Mouse (Mus musculus) midbrain, embryonic 10.5 days (tissue): ENCODE measurements around the gene Celf2. TPM values are rescaled to one million over a fixed set of nuclear protein-coding genes. Genes with fewer than 3 reads are reported as not detected.

Source experiments
- DNase-seq: peaks from one replicate; pipeline ENCODE4 v3.0.0-alpha.2; 2017; ENCODE audit warnings: low spot score
- H3K27ac ChIP-seq: fragments of 300-500 bp; sonication (generic); replicated peaks from 2 replicates; pipeline ENCODE4 v1.5.1; 2016; ENCODE audit warnings: mild to moderate bottlenecking
- H3K27me3 ChIP-seq: fragments of 300-500 bp; sonication (generic); 2 replicates; pipeline ENCODE4 v1.6.1; 2016; ENCODE audit warnings: low read depth, mild to moderate bottlenecking; ENCODE audit not compliant: poor library complexity, severe bottlenecking
- H3K36me3 ChIP-seq: fragments of 300-500 bp; sonication (generic); 2 replicates; pipeline ENCODE4 v1.6.1; 2016; ENCODE audit warnings: mild to moderate bottlenecking, moderate library complexity
- H3K4me1 ChIP-seq: fragments of 300-500 bp; sonication (generic); 2 replicates; pipeline ENCODE4 v1.6.1; 2016
- H3K4me3 ChIP-seq: fragments of 300-500 bp; sonication (generic); 2 replicates; pipeline ENCODE4 v1.5.1; 2016; ENCODE audit warnings: mild to moderate bottlenecking, moderate library complexity
- H3K9me3 ChIP-seq: fragments of 300-500 bp; sonication (generic); replicated peaks from 2 replicates; pipeline ENCODE4 v1.6.1; 2016; ENCODE audit warnings: mild to moderate bottlenecking
- WGBS: fragments of 180-500 bp; shearing (Covaris S2); methylation state at CpG from one replicate; pipeline ENCODE4 v1.1.7; 2016; 5-methylcytosine and 5-hydroxymethylcytosine counted together
- polyA plus RNA-seq: library from polyadenylated mRNA; unstranded; fragments of >200 nt; fragmentation: Nextera tagmentation; extraction: Ambion mirVana; gene quantifications from 2 replicates; pipeline ENCODE4 v1.2.1, GENCODE M21; 2016

Gene Celf2
- polyA plus RNA-seq, 1 experiment from 2014 or later: 63.6 TPM

DNA sequence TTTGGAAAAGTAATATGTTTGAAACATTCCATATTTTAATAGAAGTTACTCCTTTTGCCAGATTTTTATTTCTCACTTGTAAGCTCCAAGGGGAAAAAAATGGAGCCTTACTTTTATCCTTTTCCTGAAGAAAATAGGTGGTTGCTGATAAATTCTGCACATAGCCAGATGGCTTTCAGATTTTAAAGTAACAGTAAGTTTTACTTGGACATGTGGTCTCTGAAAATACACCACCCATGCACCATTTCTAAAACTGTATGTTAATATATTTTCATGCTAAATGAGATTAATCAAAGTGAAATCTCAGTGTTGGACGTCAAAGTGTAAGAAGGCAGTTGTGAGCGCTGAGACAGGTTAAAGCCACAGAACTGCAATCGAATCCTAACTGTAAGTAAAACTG is 502.5 kb downstream of the Celf2 start:
- H3K36me3 ChIP-seq: no peaks in the 10 kb centered on the region
- no peak overlapping the region for H3K4me3 ChIP-seq
- no peak overlapping the region for H3K27ac ChIP-seq
- no peaks in the 10 kb centered on the region for H3K9me3 ChIP-seq
- H3K4me1 ChIP-seq: peaks cover 8% of the 10 kb centered on the region
- WGBS: 90% methylated on average over 3 of the region's 3 CpGs
- no peak for DNase-seq
- no peaks in the 10 kb centered on the region for H3K27me3 ChIP-seq

DNA sequence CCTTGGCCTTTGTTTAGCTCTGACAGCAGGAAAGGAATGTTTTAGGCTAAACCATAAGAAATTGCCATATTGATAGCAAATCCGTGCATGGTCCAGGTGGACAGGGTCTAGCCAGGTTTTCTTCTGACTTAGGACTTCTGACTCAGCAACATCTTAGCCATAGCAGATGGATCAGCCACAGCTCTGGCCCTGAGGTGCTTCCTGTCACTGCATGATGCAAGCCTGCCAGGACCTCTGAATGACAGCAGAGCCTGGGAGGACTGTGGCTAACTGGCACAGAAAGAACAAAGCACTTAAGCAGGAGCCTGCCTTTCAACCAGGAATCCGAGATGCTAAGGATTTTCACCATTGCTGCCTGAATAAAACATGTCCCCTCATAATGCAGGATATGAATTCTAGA is 507.4 kb downstream of the Celf2 start:
- H3K9me3 ChIP-seq: no peaks in the 10 kb centered on the region; the same call in 1 of the 2 replicates
- peak overlapping the region; percentile 70 for H3K27ac ChIP-seq
- peak; percentile 31 for DNase-seq
- no peaks in the 10 kb centered on the region for H3K36me3 ChIP-seq
- H3K27me3 ChIP-seq: no peaks in the 10 kb centered on the region
- no peak overlapping the region for H3K4me3 ChIP-seq
- 30% methylated on average over 2 of the region's 2 CpGs for WGBS
- H3K4me1 ChIP-seq: peaks cover 16% of the 10 kb centered on the region

DNA sequence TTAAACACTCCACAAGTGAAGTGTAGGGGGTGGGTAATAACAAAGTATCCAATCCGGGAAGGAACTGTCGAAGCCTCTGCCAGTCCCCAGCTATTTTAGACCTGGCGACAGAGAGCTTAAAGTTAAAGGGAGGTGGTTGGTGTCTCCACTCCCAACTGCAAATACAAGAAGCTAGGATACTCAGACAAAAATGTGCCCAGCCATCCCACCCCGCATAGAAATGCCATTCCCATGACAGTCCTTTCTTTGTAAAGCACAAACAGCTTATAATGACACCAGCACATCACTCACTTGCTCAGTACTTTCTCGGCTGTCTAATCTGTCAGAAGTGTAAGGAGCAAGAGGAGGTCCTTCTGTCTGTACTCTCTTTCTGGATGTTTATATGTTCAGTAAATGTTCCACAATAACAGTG is 518.3 kb downstream of the Celf2 start:
- WGBS: 87% methylated on average over 5 of the region's 5 CpGs

DNA sequence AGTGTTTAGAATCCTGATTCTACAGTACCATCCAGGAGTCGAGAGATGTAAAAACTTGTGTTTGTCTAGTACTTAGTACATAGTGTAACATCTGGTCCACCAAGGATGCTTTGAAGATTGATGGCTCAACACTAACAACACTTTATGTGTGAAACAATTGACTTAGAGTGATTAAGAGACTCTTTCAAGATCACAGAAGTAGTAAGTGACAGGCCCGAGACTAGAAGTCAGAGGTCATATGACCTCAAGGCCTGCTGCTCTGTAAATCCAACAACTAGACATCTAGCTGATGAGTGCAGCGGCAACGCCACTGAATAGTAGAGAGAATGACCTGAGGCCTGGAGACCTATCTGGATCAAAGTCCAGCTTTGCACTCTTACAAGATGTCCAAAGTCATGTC is 523.7 kb downstream of the Celf2 start:
- Histone ChIP-seq H3K4me1 (peaks cover 10% of the 10 kb centered on the region), H3K27ac (no peak overlapping the region), H3K9me3 (no peaks in the 10 kb centered on the region), H3K36me3 (no peaks in the 10 kb centered on the region), H3K27me3 (peaks cover 8% of the 10 kb centered on the region), H3K4me3 (no peak overlapping the region)
- 36% methylated on average over 4 of the region's 4 CpGs for WGBS
- DNase-seq: no peak

More for the DNA sequence above, 518.3 kb downstream of the Celf2 start:
- Histone ChIP-seq H3K27ac (no peak overlapping the region), H3K27me3 (peaks cover 8% of the 10 kb centered on the region), H3K4me1 (peaks cover 2% of the 10 kb centered on the region), H3K36me3 (no peaks in the 10 kb centered on the region), H3K4me3 (no peak overlapping the region), H3K9me3 (no peaks in the 10 kb centered on the region)
- no peak for DNase-seq

DNA sequence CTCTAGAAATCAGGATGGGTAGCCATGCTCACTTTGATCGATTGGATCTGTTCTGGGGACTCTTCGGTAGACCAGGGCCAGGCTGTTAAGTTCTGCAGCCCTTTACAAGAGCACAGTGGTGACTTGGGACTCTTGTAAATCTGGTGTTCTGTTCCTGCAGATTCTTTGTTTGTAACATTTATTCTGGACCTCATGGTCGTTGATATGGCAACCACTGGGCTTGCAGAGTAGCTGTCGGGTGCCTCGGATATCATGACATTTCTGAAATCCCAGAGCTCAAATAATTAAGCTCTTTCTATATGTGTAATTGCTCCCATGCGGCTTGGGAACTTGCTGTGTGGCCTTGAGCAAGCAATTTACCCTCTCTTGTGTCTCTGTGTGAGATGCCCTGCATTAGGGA is 525.5 kb downstream of the Celf2 start:
- WGBS: 77% methylated on average over 6 of the region's 6 CpGs
- Histone ChIP-seq H3K4me3 (no peak overlapping the region), H3K4me1 (peaks cover 10% of the 10 kb centered on the region), H3K36me3 (no peaks in the 10 kb centered on the region), H3K9me3 (no peaks in the 10 kb centered on the region), H3K27ac (no peak overlapping the region), H3K27me3 (peaks cover 8% of the 10 kb centered on the region)
- no peak for DNase-seq

DNA sequence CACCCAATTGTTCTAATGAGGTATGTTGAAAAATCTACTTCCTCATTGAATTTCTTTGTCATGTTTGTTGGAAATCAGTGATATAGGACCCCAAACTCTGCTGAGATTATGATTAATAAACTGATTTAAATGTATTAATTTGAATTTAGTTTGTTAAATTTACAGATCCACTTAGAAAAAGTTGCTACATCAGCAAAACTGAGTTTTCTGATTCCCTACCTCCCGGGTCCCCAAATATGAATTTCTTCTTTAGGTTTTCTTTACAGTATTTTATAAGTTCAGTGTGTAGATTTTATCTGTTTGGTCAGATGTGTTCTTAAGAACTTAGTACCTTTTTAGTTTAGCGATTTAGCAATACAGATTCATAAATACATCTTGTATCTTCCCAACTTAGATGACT is 533.1 kb downstream of the Celf2 start:
- Histone ChIP-seq H3K36me3 (no peaks in the 10 kb centered on the region), H3K9me3 (no peaks in the 10 kb centered on the region), H3K27ac (no peak overlapping the region), H3K4me3 (no peak overlapping the region), H3K27me3 (no peaks in the 10 kb centered on the region), H3K4me1 (no peaks in the 10 kb centered on the region)
- WGBS: 89% methylated on average over 2 of the region's 2 CpGs
- no peak for DNase-seq

DNA sequence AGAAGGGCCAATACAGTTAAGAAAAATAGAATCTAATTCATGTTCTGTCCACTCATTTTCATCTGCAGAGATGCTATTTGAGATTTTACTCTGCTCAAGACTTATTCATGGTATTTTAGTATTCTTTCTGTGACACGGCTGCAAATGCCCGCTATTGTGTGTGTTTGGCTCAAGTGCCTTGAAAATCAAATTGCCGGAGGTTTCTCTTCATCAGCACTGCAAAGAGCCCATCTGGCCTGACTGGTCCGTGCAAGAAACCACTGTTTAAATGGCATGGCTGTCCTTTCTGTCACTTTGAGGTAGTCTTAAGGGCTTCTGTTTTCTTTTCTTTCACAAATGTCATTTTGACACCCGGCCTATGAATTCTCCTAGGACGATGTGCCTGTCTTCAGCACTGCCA is 540.1 kb downstream of the Celf2 start:
- Histone ChIP-seq H3K9me3 (no peaks in the 10 kb centered on the region), H3K36me3 (no peaks in the 10 kb centered on the region), H3K27me3 (no peaks in the 10 kb centered on the region), H3K4me3 (no peak overlapping the region), H3K4me1 (0 out of 2 replicates have a peak, but pooled peaks cover 4% of the 10 kb centered on the region), H3K27ac (no peak overlapping the region)
- no peak for DNase-seq
- WGBS: 90% methylated on average over 6 of the region's 6 CpGs

DNA sequence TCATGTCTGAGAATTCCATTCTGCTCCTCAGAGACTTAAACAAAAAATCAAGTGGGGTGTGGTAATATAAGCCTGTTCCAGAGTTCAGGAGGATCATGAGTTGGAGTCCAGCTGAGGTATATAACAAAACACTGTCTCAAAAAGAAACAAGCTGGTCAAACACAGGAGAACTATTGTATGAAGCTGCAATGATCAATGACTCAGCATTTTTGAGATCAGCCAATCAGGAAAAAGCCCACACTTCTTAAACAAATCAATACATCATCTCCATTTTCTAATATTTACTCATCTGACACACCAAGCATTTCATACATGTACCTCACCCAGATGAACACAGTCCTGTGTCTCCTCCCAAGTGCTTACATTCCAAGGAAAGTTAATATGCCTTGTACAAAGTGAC is 544.1 kb downstream of the Celf2 start:
- no peak for DNase-seq
- Histone ChIP-seq H3K27ac (no peak overlapping the region), H3K27me3 (no peaks in the 10 kb centered on the region), H3K4me3 (no peak overlapping the region), H3K9me3 (no peaks in the 10 kb centered on the region), H3K36me3 (no peaks in the 10 kb centered on the region), H3K4me1 (0 out of 2 replicates have a peak, but pooled peaks cover 4% of the 10 kb centered on the region)

DNA sequence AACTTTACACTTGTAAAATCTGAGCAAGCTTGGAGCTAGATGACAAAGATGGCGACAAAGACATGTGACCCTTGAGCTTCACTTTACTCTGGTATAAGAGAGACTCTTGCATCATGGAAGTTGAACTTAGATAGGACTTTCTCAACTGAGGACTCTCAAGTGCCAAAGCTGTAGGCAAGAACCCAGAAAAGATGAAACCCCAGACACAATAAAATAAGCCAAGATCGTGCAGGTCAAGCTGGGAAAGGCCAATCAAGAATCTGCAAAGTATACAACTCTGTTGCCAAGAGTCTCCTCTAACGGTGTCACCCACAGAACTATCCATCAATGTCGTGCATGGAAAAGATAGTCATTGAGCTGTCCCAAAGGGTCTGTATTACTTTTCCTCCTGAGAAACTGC is 558.7 kb downstream of the Celf2 start:
- no peaks in the 10 kb centered on the region for H3K27me3 ChIP-seq
- no peak for DNase-seq
- WGBS: 93% methylated on average over 4 of the region's 4 CpGs
- no peak overlapping the region for H3K27ac ChIP-seq
- no peaks in the 10 kb centered on the region for H3K9me3 ChIP-seq
- no peaks in the 10 kb centered on the region for H3K4me1 ChIP-seq
- no peaks in the 10 kb centered on the region for H3K36me3 ChIP-seq
- no peak overlapping the region for H3K4me3 ChIP-seq

DNA sequence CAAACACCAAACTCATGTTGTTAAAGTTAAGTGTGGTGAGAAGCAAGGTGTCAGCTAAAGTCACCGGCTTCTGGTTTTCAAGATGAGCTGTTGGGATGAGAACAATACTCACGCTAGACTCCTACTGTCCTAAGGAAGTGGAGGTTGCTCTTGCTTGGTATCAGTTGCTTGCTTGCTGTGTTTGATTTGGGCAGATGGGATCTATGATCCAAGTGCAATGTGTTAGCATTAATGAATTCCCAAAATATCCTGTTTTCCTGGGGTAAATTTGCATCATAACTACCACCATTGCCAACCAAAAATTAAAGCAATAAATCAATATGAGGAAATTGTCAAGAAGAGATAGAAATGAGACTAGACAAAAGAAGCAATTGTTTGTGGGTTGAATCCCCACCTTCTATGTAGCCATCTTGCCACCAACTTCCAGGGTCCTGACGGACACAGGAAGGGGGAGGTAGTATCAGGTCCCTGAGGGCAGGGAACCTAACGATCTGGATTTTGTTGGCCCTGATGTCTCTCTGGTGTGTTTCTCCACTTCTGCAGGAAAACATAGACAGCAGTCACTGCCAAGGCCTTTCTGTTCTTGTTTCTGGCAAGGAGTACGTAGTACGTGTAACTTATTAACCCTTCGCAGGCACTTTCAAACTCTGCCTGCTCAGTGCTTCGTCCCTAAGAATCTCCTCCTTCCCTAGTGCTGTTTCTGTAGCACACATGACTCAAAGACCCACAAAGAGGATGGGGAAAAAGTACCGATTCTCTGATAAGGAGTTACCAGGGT is 563.5 kb downstream of the Celf2 start:
- H3K27ac ChIP-seq: no peak overlapping the region
- no peak overlapping the region for H3K4me3 ChIP-seq
- no peak for DNase-seq
- no peaks in the 10 kb centered on the region; the same call in 1 of the 2 replicates for H3K9me3 ChIP-seq
- H3K27me3 ChIP-seq: no peaks in the 10 kb centered on the region
- H3K36me3 ChIP-seq: no peaks in the 10 kb centered on the region
- WGBS: 87% methylated on average over 9 of the region's 9 CpGs
- H3K4me1 ChIP-seq: peaks cover 13% of the 10 kb centered on the region

DNA sequence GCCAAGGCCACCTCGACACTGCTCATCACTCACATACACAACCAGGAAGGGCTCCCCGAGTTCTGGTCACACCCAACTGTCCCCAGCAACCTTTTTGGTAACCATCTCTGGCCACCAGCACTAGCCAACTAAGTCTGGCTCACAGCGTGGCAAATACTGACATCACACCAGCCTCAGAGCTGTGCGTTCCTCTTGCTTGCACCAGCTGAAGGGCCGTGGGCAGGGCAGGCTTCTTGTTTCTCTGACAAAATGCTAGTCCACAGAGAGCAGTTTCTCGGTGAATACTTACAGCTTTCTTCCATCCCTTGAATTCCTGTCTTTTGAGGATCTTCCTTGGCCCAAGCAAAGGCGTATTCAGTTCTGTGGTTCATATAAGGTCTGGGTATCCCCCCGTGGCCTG is 565.7 kb downstream of the Celf2 start:
- Histone ChIP-seq H3K4me1 (peaks cover 13% of the 10 kb centered on the region), H3K4me3 (no peak overlapping the region), H3K27me3 (no peaks in the 10 kb centered on the region), H3K9me3 (no peaks in the 10 kb centered on the region; the same call in 1 of the 2 replicates), H3K27ac (no peak overlapping the region), H3K36me3 (no peaks in the 10 kb centered on the region)
- WGBS: 87% methylated on average over 8 of the region's 8 CpGs
- no peak for DNase-seq

DNA sequence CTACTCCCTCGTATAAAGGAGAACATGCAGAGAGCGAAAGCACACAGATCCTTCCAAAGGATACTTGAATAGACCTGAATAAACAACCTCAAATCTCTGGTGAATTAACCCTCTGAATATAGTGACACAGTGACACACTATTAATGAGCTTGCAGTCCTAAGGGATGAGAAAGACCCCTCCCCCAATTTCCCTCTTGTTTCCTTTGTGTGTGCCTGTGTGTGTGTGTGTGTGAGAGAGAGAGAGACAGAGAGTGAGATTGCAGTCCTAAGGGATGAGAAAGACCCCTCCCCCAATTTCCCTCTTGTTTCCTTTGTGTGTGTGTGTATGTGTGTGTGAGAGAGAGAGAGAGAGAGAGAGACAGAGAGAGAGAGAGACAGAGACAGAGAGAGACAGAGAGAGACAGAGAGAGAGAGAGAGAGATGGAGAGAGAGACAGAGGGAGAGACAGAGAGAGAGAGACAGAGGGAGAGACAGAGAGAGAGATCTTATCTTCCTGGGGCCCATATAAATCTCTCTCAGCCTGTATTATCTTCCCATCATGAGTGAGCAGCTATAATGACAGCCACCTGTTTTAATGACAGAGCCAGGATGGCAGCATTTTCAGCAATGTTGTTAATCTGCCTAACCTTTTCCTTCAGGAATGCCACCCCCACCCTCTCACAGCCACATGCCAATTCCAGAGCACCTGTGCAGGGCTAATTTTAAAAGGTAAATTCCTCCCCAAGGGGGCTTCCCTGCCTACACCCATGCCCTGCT is 566.5 kb downstream of the Celf2 start:
- peak overlapping the region; percentile 52 for H3K27ac ChIP-seq
- WGBS: 74% methylated on average over 2 of the region's 2 CpGs

DNA sequence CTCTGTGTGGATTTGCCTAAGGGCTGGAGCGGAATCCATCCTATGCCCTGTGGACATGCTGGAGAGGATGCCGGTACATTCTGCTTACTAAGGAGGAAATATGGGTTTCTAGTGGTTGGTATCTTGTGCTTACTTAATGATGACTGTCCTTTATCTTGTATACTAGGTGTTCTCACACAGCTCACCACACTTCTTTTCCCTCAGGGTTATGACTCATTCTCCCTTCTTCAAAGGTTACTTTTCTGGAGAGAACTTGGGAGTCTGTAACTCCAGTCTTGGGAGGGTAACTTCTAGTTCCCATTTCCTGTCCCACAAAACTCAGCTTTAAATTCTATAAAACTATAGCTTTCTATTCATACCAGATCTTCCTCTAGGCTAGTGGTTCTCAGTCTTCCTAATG is 570.2 kb downstream of the Celf2 start:
- Histone ChIP-seq H3K27ac (no peak overlapping the region), H3K36me3 (no peaks in the 10 kb centered on the region), H3K9me3 (no peaks in the 10 kb centered on the region; the same call in 1 of the 2 replicates), H3K4me1 (peaks cover 13% of the 10 kb centered on the region), H3K27me3 (no peaks in the 10 kb centered on the region), H3K4me3 (no peak overlapping the region)
- 92% methylated on average over 2 of the region's 2 CpGs for WGBS
- DNase-seq: no peak

More for the DNA sequence above, 566.5 kb downstream of the Celf2 start:
- Histone ChIP-seq H3K9me3 (no peaks in the 10 kb centered on the region; the same call in 1 of the 2 replicates), H3K27me3 (no peaks in the 10 kb centered on the region), H3K36me3 (no peaks in the 10 kb centered on the region), H3K4me1 (peaks cover 13% of the 10 kb centered on the region), H3K4me3 (no peak overlapping the region)
- DNase-seq: no peak
